8 mouse cellular contexts compared by ENCODE assay signal in genomic region chr10:81233226-81233585, GRCm38 (mm10). TPM values are rescaled to one million over a fixed set of nuclear protein-coding genes. Genes with fewer than 3 reads are reported as not detected.
DNase-seq lines count a peak whose midpoint lies in the region; ATAC-seq and TF ChIP-seq lines count a peak whose summit lies in the region.

No protein-coding gene starts in this region.

- no peak for DNase-seq in heart, adult 8-10 months (ENCODE audit: low spot score)
- DNase-seq in MEL (ENCODE audit: low read depth, low spot score), result no peak
- DNase-seq in hindbrain, embryonic 10.5 days (ENCODE audit: low spot score), result no peak
- DNase-seq in midbrain, embryonic 10.5 days (ENCODE audit: low spot score), result no peak
- no peak for DNase-seq in right cerebral cortex, postnatal 25 days
- DNase-seq in cerebellum, adult 11 months, result no peak
- DNase-seq in gastrocnemius, postnatal 4 days (ENCODE audit: low spot score in 2 of 2), result no peak

- no peaks in the 10 kb centered on the region for H3K79me2 ChIP-seq in MEL (ENCODE audit: control insufficient read depth, insufficient read depth, low read length, poor library complexity)

- peak overlapping the region; percentile 85 for H3K4me3 ChIP-seq in heart, embryonic 16.5 days (ENCODE audit: low read length)
- peak overlapping the region; percentile 58 to 79 for H3K4me3 ChIP-seq in MEL (ENCODE audit: control insufficient read depth in 1 of 2, insufficient read depth in 1 of 2, low read depth in 2 of 2, low read length in 2 of 2)
- peak overlapping the region; percentile 94 for H3K4me3 ChIP-seq in hindbrain, embryonic 10.5 days
- peak overlapping the region; percentile 81 for H3K4me3 ChIP-seq in midbrain, embryonic 10.5 days

- H3K9ac ChIP-seq in heart, embryonic 16.5 days (ENCODE audit: low read length), result peak overlapping the region; percentile 88
- peak overlapping the region; percentile 66 for H3K9ac ChIP-seq in MEL (ENCODE audit: control insufficient read depth, low read depth, low read length, poor library complexity, severe bottlenecking)

- TF ChIP-seq CTCF in MEL (IDR thresholded peaks at IDR 0.05 in 2 of 3, conservative IDR thresholded peaks at IDR 0.05 in 1 of 3; ENCODE audit: control insufficient read depth in 1 of 3, insufficient read depth in 1 of 3, low read depth in 2 of 3, low read length in 3 of 3, poor library complexity in 1 of 3, severe bottlenecking in 1 of 3), result no peak

- H3K4me1 ChIP-seq in heart, embryonic 16.5 days (ENCODE audit: control insufficient read depth, insufficient read depth, low read length), result 0 out of 2 replicates have a peak, but pooled peaks cover 12% of the 10 kb centered on the region
- H3K4me1 ChIP-seq in MEL (ENCODE audit: control insufficient read depth in 1 of 2, insufficient read depth in 2 of 2, low read length in 2 of 2), result peaks cover 0 to 12% of the 10 kb centered on the region in 2 experiments; a peak in 2 of 4 replicates
- H3K4me1 ChIP-seq in hindbrain, embryonic 10.5 days (replicated peaks), result peaks cover 61% of the 10 kb centered on the region
- peaks cover 50% of the 10 kb centered on the region for H3K4me1 ChIP-seq in midbrain, embryonic 10.5 days

- under 1% methylated on average over 21 of the region's 28 CpGs for WGBS in heart, embryonic 16.5 days
- 1% methylated on average over 27 of the region's 28 CpGs for WGBS in hindbrain, embryonic 10.5 days
- WGBS in midbrain, embryonic 10.5 days, result 2% methylated on average over 26 of the region's 28 CpGs

- no peak for TF ChIP-seq POLR2A in MEL (IDR thresholded peaks at IDR 0.05; ENCODE audit: control insufficient read depth in 1 of 2, insufficient read depth in 1 of 2, low read depth in 1 of 2, low read length in 2 of 2, poor library complexity in 1 of 2)

- no peak for TF ChIP-seq EP300 in MEL (IDR thresholded peaks at IDR 0.05; ENCODE audit: low read depth in 1 of 2, low read length in 2 of 2)

- no peaks in the 10 kb centered on the region for H3K36me3 ChIP-seq in heart, embryonic 16.5 days (ENCODE audit: control insufficient read depth, insufficient read depth)
- peaks cover 0 to 7% of the 10 kb centered on the region in 2 experiments; a peak in 2 of 4 replicates for H3K36me3 ChIP-seq in MEL (ENCODE audit: control insufficient read depth in 1 of 2, insufficient read depth in 2 of 2, low read length in 2 of 2)
- 0 out of 2 replicates have a peak, but pooled peaks cover 5% of the 10 kb centered on the region for H3K36me3 ChIP-seq in hindbrain, embryonic 10.5 days
- no peaks in the 10 kb centered on the region for H3K36me3 ChIP-seq in midbrain, embryonic 10.5 days

- no peak for TF ChIP-seq RAD21 in MEL (IDR thresholded peaks at IDR 0.05; ENCODE audit: low read depth, low read length)

- H3K4me2 ChIP-seq in heart, embryonic 16.5 days (ENCODE audit: low read depth, low read length), result peak overlapping the region; percentile 75

- ATAC-seq in heart, embryonic 16.5 days (replicated peaks; ENCODE audit: extremely low read depth, insufficient read depth, low FRiP score), result peak; percentile 49

- no peaks in the 10 kb centered on the region for H3K9me3 ChIP-seq in heart, embryonic 16.5 days (replicated peaks; ENCODE audit: control insufficient read depth, low read length)
- no peaks in the 10 kb centered on the region for H3K9me3 ChIP-seq in MEL (replicated peaks; ENCODE audit: insufficient read depth, low read length)
- H3K9me3 ChIP-seq in hindbrain, embryonic 10.5 days, result no peaks in the 10 kb centered on the region
- H3K9me3 ChIP-seq in midbrain, embryonic 10.5 days (replicated peaks), result no peaks in the 10 kb centered on the region

- H3K27me3 ChIP-seq in heart, embryonic 16.5 days (ENCODE audit: control insufficient read depth, insufficient read depth, low read length), result peaks cover 16% of the 10 kb centered on the region
- peaks cover 6 to 7% of the 10 kb centered on the region in 2 experiments for H3K27me3 ChIP-seq in MEL (ENCODE audit: control insufficient read depth in 1 of 2, insufficient read depth in 2 of 2, low read length in 2 of 2)
- H3K27me3 ChIP-seq in hindbrain, embryonic 10.5 days (ENCODE audit: insufficient read depth, poor library complexity, severe bottlenecking), result peaks cover 68% of the 10 kb centered on the region
- peaks cover 61% of the 10 kb centered on the region for H3K27me3 ChIP-seq in midbrain, embryonic 10.5 days (ENCODE audit: low read depth, poor library complexity, severe bottlenecking)

- 0 out of 2 replicates have a peak overlapping the region, but pooled peaks have one; percentile 39 for H3K27ac ChIP-seq in heart, embryonic 16.5 days (ENCODE audit: low read length)
- 0 out of 2 replicates have a peak overlapping the region, but pooled peaks have one; percentile 2 for H3K27ac ChIP-seq in MEL (ENCODE audit: control insufficient read depth, low read depth, low read length)
- H3K27ac ChIP-seq in hindbrain, embryonic 10.5 days, result peak overlapping the region; percentile 93
- peak overlapping the region; percentile 92 for H3K27ac ChIP-seq in midbrain, embryonic 10.5 days (replicated peaks)

TF ChIP-seq in MEL, 35 proteins besides CTCF, POLR2A, EP300 and RAD21:
- TF ChIP-seq ELF1 (IDR thresholded peaks at IDR 0.05; ENCODE audit: low read depth, low read length) (no peak), TCF12 (IDR thresholded peaks at IDR 0.05; ENCODE audit: low read depth, low read length) (no peak), UBTF (IDR thresholded peaks at IDR 0.05; ENCODE audit: borderline replicate concordance, insufficient read depth, low read depth, low read length) (no peak), MAZ (IDR thresholded peaks at IDR 0.05; ENCODE audit: low read depth, low read length) (no peak), NELFE (IDR thresholded peaks at IDR 0.05; ENCODE audit: low read depth, low read length) (no peak), MAFK (IDR thresholded peaks at IDR 0.05; ENCODE audit: borderline replicate concordance, low read depth, low read length) (no peak)

RNA-seq across cellular contexts. Expression of gene Zfr2, which starts 0.3 kb away (rescaled TPM):
- 5.0 and 6.2 TPM in 2 replicates for polyA plus RNA-seq in heart, embryonic 16.5 days (2015; fragmentation: Nextera tagmentation; extraction: Ambion mirVana)
- 1 to 10 TPM; 1.6 to 3.1 (median 2.7) TPM for total RNA-seq in heart, adult 8-10 months (2022)
- 0.39 and 0.81 TPM in 2 replicates for total RNA-seq in MEL (2012; rRNA removed)
- 1 to 10 TPM in 1 of 2 experiments, not detected in 1; 1.4 TPM for polyA plus RNA-seq in MEL (2012; ENCODE audit: insufficient read depth in 1 of 2, insufficient read length in 2 of 2, low read depth in 1 of 2, low replicate concordance in 2 of 2, missing spikeins in 1 of 2)
- 5.1 and 6.7 TPM in 2 replicates for polyA plus RNA-seq in hindbrain, embryonic 10.5 days (2016; fragmentation: Nextera tagmentation; extraction: Ambion mirVana)
- polyA plus RNA-seq in midbrain, embryonic 10.5 days (2016; fragmentation: Nextera tagmentation; extraction: Ambion mirVana), result 3.5 and 6.3 TPM in 2 replicates
- 1 to 10 TPM; 4.3 to 5.6 TPM for total RNA-seq in gastrocnemius, postnatal 4 days (2021)

RNA-seq across cellular contexts. Expression of gene Atcay, which starts 2.6 kb away (rescaled TPM):
- 0.31 and 0.33 TPM in 2 replicates for polyA plus RNA-seq in heart, embryonic 16.5 days (2015; fragmentation: Nextera tagmentation; extraction: Ambion mirVana)
- under 1 TPM in 1 of 4 experiments, not detected in 3; 0.63 TPM for total RNA-seq in heart, adult 8-10 months (2022)
- 0.19 and 0.20 TPM in 2 replicates for total RNA-seq in MEL (2012; rRNA removed)
- polyA plus RNA-seq in MEL (2012; ENCODE audit: insufficient read depth in 1 of 2, insufficient read length in 2 of 2, low read depth in 1 of 2, low replicate concordance in 2 of 2, missing spikeins in 1 of 2), result under 1 TPM in 1 of 2 experiments, not detected in 1; 0.33 TPM
- 7.6 and 25.9 TPM in 2 replicates for polyA plus RNA-seq in hindbrain, embryonic 10.5 days (2016; fragmentation: Nextera tagmentation; extraction: Ambion mirVana)
- 8.7 and 17.1 TPM in 2 replicates for polyA plus RNA-seq in midbrain, embryonic 10.5 days (2016; fragmentation: Nextera tagmentation; extraction: Ambion mirVana)
- total RNA-seq in gastrocnemius, postnatal 4 days (2021), result under 1 TPM; 0.08 to 0.12 TPM

RNA-seq across cellular contexts. Expression of gene Matk, which starts 19.5 kb away (rescaled TPM):
- 2.6 and 2.7 TPM in 2 replicates for polyA plus RNA-seq in heart, embryonic 16.5 days (2015; fragmentation: Nextera tagmentation; extraction: Ambion mirVana)
- total RNA-seq in heart, adult 8-10 months (2022), result under 1 TPM; 0.26 to 0.75 (median 0.62) TPM
- total RNA-seq in MEL (2012; rRNA removed), result 0.10 and 0.23 TPM in 2 replicates
- 1 to 10 TPM in 1 of 2 experiments, not detected in 1; 1.0 TPM for polyA plus RNA-seq in MEL (2012; ENCODE audit: insufficient read depth in 1 of 2, insufficient read length in 2 of 2, low read depth in 1 of 2, low replicate concordance in 2 of 2, missing spikeins in 1 of 2)
- 3.9 and 4.9 TPM in 2 replicates for polyA plus RNA-seq in hindbrain, embryonic 10.5 days (2016; fragmentation: Nextera tagmentation; extraction: Ambion mirVana)
- polyA plus RNA-seq in midbrain, embryonic 10.5 days (2016; fragmentation: Nextera tagmentation; extraction: Ambion mirVana), result 3.7 and 4.2 TPM in 2 replicates
- total RNA-seq in gastrocnemius, postnatal 4 days (2021), result under 1 TPM; 0.34 to 0.78 TPM

RNA-seq across cellular contexts. Expression of gene Nmrk2, which starts 31.4 kb away (rescaled TPM):
- polyA plus RNA-seq in heart, embryonic 16.5 days (2015; fragmentation: Nextera tagmentation; extraction: Ambion mirVana), result 11.9 and 14.6 TPM in 2 replicates
- total RNA-seq in heart, adult 8-10 months (2022), result 10 to 100 TPM in 1 of 4 experiments, 1 to 10 TPM in 3; 5.8 to 18.8 (median 8.2) TPM
- total RNA-seq in MEL (2012; rRNA removed), result not detected in 2 replicates
- polyA plus RNA-seq in MEL (2012; ENCODE audit: insufficient read depth in 1 of 2, insufficient read length in 2 of 2, low read depth in 1 of 2, low replicate concordance in 2 of 2, missing spikeins in 1 of 2), result not detected
- polyA plus RNA-seq in hindbrain, embryonic 10.5 days (2016; fragmentation: Nextera tagmentation; extraction: Ambion mirVana), result not detected in 2 replicates
- not detected in 2 replicates for polyA plus RNA-seq in midbrain, embryonic 10.5 days (2016; fragmentation: Nextera tagmentation; extraction: Ambion mirVana)
- total RNA-seq in gastrocnemius, postnatal 4 days (2021), result 1 to 10 TPM; 1.2 to 1.5 TPM

RNA-seq across cellular contexts. Expression of gene Mrpl54, which starts 33.5 kb away (rescaled TPM):
- 230 TPM in 2 replicates for polyA plus RNA-seq in heart, embryonic 16.5 days (2015; fragmentation: Nextera tagmentation; extraction: Ambion mirVana)
- 100 to 1,000 TPM; 105 to 124 (median 112) TPM for total RNA-seq in heart, adult 8-10 months (2022)
- total RNA-seq in MEL (2012; rRNA removed), result 137 and 150 TPM in 2 replicates
- polyA plus RNA-seq in MEL (2012; ENCODE audit: insufficient read depth in 1 of 2, insufficient read length in 2 of 2, low read depth in 1 of 2, low replicate concordance in 2 of 2, missing spikeins in 1 of 2), result 100 to 1,000 TPM; 157 to 421 TPM
- 238 and 239 TPM in 2 replicates for polyA plus RNA-seq in hindbrain, embryonic 10.5 days (2016; fragmentation: Nextera tagmentation; extraction: Ambion mirVana)
- 229 and 258 TPM in 2 replicates for polyA plus RNA-seq in midbrain, embryonic 10.5 days (2016; fragmentation: Nextera tagmentation; extraction: Ambion mirVana)
- total RNA-seq in gastrocnemius, postnatal 4 days (2021), result 10 to 100 TPM; 90.0 to 97.6 TPM

Comparison
In these comparisons a context has a peak if more than half of its experiments do, and no peak if none do; other contexts are left out.
1. H3K27ac ChIP-seq: peak in every context shown above with its lines; median percentile 93 in hindbrain, embryonic 10.5 days; 92 in midbrain, embryonic 10.5 days; 39 in heart, embryonic 16.5 days; 2 in MEL.